Mouse (Mus musculus) heart, adult 2 months (tissue): ENCODE data around the gene Iqce.

ENCODE experiments used
- CTCF ChIP-seq: fragments of 200-600 bp; IDR thresholded peaks from 2 replicates; pipeline ENCODE4 v1.8.1; 2022; ENCODE audit warnings: antibody characterized with exemption, mild to moderate bottlenecking, moderate library complexity
- EP300 ChIP-seq: fragments of 200-500 bp; IDR thresholded peaks from 2 replicates; pipeline ENCODE4 v1.6.1; 2011; ENCODE audit warnings: low read depth, low read length, control low read depth; ENCODE audit not compliant: insufficient read depth
- POLR2A ChIP-seq: fragments of 200-500 bp; IDR thresholded peaks from 2 replicates; pipeline ENCODE4 v1.6.1; 2011; ENCODE audit warnings: mild to moderate bottlenecking, low read depth, low read length, control low read depth; ENCODE audit not compliant: insufficient read depth

DNA sequence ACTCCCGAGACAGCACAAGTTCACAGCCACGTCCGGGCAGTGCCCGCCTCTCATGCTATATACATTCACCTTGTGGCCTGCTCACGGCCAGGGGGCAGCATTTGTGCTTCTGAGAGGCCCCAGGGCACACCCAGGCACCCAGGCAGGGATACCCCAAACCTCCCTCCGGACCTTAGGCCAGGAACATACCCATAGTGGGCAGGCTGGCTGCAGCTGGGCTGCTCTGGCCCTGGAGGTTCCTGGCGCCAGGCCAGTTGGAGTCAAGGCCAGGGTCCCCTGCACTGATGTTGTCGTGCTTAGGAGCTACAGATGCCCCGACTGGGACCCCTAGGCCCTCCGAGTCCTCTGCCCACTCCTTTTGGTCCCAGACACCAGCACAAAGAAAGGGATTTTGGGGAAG, 80.7 kb downstream of the Iqce start:
- TF ChIP-seq CTCF (no peak), POLR2A (no peak), EP300 (no peak)
